Mouse (Mus musculus) MEL-GATA-1-ER (cell line): Measurements from ENCODE around the gene Ifit2.
"Not testable (repeated sequence)": the region's sequence is repeated elsewhere in the genome, so short reads cannot be mapped to it uniquely, and the experiment has no call there.

Source experiments
- DNase-seq: peaks from one replicate; pipeline ENCODE4 v3.0.0-alpha.2; 2012; ENCODE audit warnings: low read depth; ENCODE audit errors: extremely low read depth

Ifit2 gene

GRCm38 (mm10) chr19:34546211-34546610 lies 4.3 kb upstream of the Ifit2 start:
- no peak for DNase-seq

DNA sequence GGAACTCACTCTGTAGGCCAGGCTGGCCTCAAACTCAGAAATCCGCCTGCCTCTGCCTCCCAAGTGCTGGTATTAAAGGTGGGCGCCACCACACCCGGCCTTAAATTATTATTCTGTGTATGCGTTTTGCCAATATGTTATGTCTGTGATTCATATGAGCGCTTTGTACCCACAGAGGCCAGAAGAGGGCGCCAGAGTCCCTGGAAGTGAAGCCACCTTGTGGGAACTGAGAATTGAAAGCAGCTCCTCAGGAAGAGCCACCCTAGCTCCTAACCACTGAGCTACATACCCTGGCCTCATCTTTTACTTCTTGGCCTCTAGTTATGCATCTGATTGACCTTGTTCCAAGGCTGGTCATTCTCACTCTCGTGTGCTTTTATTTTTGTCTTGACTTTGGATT lies 2.5 kb upstream of the Ifit2 start:
- peak; percentile 70 for DNase-seq

DNA sequence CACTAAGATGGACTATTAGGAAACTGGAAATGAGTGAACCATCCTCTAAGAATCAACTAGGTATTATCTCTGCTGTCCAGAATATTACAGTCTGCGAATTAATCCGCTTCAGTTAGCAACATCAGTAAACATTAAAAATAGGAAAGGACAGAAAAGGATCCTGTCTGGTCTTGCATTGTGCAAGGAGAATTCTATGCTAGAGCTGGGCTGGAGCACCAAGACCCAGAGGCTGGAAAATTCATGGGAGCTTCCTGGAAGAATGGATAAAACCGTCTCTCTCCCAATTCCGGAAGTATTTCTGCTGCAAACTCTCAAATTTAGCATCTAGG lies 325 bp upstream of the Ifit2 start:
- no peak for DNase-seq

GRCm38 (mm10) chr19:34551981-34552380 lies 1.5 kb downstream of the Ifit2 start:
- DNase-seq = no peak

GRCm38 (mm10) chr19:34553021-34553420 lies 2.5 kb downstream of the Ifit2 start:
- DNase-seq = no peak

DNA sequence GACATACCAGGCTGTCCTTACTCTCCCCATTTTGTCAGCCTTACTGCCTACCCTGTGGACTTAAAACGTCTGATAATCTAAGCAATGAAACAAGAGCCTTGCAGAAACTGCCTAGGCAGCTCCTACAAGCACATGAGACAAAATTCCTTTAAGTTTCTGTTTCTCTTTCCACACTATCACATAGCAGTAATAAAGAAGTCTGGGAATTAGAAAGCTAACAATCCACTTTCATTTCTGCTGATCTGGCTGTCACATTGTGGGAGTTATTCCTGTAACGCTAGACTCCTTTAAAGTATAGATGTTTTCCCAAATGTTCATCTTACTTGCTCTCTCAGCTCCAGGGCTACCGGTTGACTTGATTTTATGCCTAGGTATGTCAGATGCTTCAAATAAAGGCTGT lies 3.0 kb downstream of the Ifit2 start:
- DNase-seq = no peak

DNA sequence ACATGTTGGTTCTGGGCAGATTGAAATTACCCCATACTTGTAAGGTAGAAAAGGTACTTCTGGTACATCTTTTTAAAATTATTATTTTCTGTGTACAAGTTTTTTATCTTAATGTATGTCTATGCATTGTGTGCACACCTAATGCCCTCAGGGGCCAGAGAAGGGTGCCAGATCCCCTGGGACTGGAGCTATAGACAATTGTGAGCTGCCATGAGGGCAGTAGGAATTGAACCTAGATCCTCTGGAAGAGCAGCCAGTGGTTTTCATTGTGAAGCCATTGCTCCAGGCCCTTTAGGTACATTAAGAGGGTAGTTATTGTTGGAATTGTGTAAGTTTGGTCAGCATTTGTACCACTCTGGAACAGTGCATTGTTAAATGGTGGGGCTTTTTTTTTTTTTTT lies 3.6 kb downstream of the Ifit2 start:
- DNase-seq = no peak

- DNase-seq = no peak
Measured at GRCm38 (mm10) chr19:34556621-34557020, 6.1 kb downstream of the Ifit2 start.

GRCm38 (mm10) chr19:34562556-34562955 lies 12.1 kb downstream of the Ifit2 start:
- peak; percentile 98 for DNase-seq

- no peak for DNase-seq
Measured at GRCm38 (mm10) chr19:34566178-34566784, 15.8 kb downstream of the Ifit2 start.

DNA sequence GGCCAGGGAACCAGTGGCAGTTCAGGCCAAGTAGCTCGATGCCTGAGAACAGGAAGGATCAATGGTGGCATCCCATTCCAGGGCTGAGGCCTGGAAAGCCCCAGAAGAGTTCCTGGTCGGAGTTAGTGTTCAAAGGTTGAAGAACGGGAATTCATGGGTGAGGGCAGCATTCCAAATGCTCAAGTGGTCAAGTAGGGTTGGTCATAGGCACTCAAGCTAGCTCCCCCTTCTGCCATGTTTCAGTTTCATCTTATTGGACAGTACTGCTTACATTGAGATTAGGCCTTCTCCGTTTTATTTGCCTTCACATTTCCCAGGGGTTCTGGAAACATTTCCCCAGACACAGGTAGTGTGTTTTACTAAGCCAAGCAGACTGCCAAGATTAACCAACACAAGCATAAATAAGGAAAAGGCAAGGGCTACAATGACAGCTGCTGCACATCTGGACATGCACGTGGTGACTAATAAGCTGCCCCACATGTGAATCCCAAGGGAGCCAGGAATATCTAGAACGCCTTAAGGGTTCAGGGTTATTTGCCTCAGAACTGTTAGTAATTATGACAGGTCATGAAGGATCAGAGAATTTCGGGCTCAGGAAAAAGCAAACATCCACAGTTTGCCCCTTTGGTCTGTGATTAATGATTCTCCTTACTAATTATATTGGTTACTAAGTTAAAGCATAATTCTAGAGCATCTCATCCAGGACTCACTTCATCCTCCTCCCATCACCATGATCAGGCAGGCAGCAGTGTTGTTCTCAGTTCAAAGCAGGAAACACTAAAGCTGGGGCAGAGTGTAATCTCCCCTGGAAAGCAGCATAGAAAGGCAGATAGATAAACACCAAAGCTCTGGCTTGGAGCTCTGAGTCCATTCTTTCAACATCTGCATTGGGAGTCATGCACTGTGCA lies 18.7 kb downstream of the Ifit2 start:
- DNase-seq = no peak

DNA sequence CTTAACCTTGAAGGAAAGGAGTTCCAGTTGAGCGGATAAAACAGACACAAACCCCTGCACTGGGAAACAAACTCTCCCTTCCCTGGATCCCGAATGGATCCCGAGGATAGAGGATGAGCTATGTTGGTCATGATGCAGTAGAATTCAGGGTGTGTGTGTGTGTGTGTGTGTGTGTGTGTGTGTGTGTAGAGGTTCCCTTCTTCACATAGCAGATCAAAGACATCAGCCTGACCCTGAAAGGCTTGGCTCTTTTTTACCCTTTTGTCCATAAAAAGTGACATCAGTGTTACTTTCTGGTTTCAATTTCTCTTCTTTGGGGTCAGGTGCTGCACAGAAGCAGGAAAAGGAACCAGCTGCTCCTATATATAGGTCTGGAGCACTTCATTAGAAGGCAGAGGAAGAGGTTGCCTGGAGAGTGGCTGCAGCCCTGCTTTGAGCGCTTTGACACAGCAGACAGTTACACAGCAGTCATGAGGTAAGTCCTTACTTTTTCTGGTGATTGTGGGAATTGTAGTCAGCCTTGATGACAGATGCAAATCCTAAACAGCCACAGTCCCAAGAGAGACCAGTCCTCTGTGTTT lies 19.5 kb downstream of the Ifit2 start:
- no peak for DNase-seq

GRCm38 (mm10) chr19:34571080-34571479 lies 20.6 kb downstream of the Ifit2 start:
- no peak for DNase-seq

GRCm38 (mm10) chr19:34573650-34574049 lies 23.2 kb downstream of the Ifit2 start:
- no peak for DNase-seq

- DNase-seq = no peak
Measured at GRCm38 (mm10) chr19:34577121-34577520, 26.6 kb downstream of the Ifit2 start.

DNA sequence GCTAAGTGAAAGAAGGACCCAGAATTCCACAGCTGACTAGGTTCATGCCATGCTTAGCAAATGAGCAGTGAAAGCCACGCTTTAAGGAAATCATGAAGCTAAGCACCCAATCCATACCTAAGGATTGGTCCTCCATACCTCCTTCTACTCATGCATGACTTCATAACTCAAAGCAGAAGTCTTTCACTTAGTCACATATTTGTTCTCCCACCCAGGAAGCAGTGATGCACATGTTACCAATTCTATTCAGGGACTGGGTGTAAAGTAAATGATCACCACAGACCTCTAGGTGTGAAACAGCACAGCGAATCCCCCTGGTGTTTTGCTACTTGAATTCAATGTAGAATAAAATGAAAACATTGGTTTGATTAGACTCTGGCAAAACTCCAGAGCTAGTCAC lies 32.2 kb downstream of the Ifit2 start:
- not testable (repeated sequence) for DNase-seq

DNA sequence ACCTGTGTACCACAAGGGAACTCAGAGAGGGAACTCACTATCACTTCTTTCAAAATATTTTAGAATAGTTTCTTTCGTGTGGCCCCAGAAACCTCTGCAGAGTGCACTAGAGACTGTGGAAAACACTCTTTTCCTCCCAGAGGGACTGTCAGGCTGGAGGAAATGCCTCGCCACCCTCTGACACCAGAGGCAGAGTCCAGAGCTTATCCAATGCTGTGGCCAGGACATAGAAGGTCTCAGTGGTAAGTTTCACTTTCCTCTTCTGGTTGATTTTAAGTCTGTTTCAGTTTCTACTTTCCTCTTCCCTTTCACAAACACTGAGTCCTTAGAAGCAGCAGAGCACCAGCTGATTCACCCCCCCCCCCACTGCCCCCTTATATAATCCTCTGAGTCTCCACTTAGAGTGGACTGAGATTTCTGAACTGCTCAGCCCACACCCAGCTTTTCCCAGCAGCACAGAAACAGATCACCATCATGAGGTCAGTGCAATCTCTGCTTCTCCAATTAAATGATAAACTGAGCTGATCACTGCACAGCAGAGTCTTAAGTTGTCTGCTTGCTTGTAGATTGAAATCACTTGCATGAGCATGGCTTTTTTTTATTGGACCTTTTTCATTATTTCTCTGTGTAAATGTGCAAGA lies 32.8 kb downstream of the Ifit2 start, which contains the start of gene Ifit3:
TSS of gene Ifit3 (plus strand) at position 406 of the 641 bp plus-strand sequence.
- not testable (repeated sequence) for DNase-seq

- not testable (repeated sequence) for DNase-seq
Measured at GRCm38 (mm10) chr19:34585740-34586458, 35.4 kb downstream of the Ifit2 start.

- not testable (repeated sequence) for DNase-seq
Measured at GRCm38 (mm10) chr19:34587898-34588692, 37.6 kb downstream of the Ifit2 start.

- DNase-seq = no peak
Measured at GRCm38 (mm10) chr19:34588959-34589358, 38.5 kb downstream of the Ifit2 start.
